Mouse (Mus musculus) hindbrain, embryonic 14.5 days (tissue): ENCODE results near the gene Phc3. TPM values are rescaled to one million over a fixed set of nuclear protein-coding genes. Genes with fewer than 3 reads are reported as not detected.

Experiments used
- ATAC-seq: fragments of 200-750 bp; cut with Nextera tagmentation; 2 replicates; pipeline ENCODE4 v1.8.0; 2017; ENCODE audit warnings: moderate number of reproducible peaks, mild to moderate bottlenecking, moderate TSS enrichment, moderate library complexity; ENCODE audit not compliant: low FRiP score
- DNase-seq: peaks from one replicate; pipeline ENCODE4 v3.0.0-alpha.2; 2015; ENCODE audit warnings: low spot score
- H3K27ac ChIP-seq: fragments of 300-500 bp; sonication (generic); 2 replicates; pipeline ENCODE4 v1.5.1; 2014; ENCODE audit warnings: mild to moderate bottlenecking, moderate library complexity
- H3K27me3 ChIP-seq: fragments of 300-500 bp; sonication (generic); 2 replicates; pipeline ENCODE4 v1.6.1; 2014; ENCODE audit warnings: mild to moderate bottlenecking, low read length, mixed read lengths; ENCODE audit not compliant: control insufficient read depth, insufficient read depth
- H3K36me3 ChIP-seq: fragments of 300-500 bp; sonication (generic); replicated peaks from 2 replicates; pipeline ENCODE4 v1.6.1; 2014; ENCODE audit not compliant: control insufficient read depth, insufficient read depth
- H3K4me1 ChIP-seq: fragments of 300-500 bp; sonication (generic); replicated peaks from 2 replicates; pipeline ENCODE4 v1.6.1; 2014; ENCODE audit warnings: antibody characterized with exemption, low read length, mixed read lengths; ENCODE audit not compliant: control insufficient read depth, insufficient read depth
- H3K4me2 ChIP-seq: fragments of 300-500 bp; sonication (generic); replicated peaks from 2 replicates; pipeline ENCODE4 v1.6.1; 2014; ENCODE audit warnings: mild to moderate bottlenecking, moderate library complexity
- H3K4me3 ChIP-seq: fragments of 300-500 bp; sonication (generic); replicated peaks from 2 replicates; pipeline ENCODE4 v1.5.1; 2014; ENCODE audit warnings: mild to moderate bottlenecking, low read length
- H3K9ac ChIP-seq: fragments of 300-500 bp; sonication (generic); 2 replicates; pipeline ENCODE4 v1.6.1; 2014
- H3K9me3 ChIP-seq: fragments of 300-500 bp; sonication (generic); 2 replicates; pipeline ENCODE4 v1.6.1; 2016; ENCODE audit warnings: low read length; ENCODE audit not compliant: control insufficient read depth
- WGBS: fragments of 180-500 bp; shearing (Covaris S2); extraction: QIAGEN DNeasy Blood & Tissue Kit; methylation state at CpG from one replicate; pipeline ENCODE4 v1.1.7; 2014; 5-methylcytosine and 5-hydroxymethylcytosine counted together
- polyA plus RNA-seq: library from polyadenylated mRNA; unstranded; fragments of >200 nt; fragmentation: Nextera tagmentation; extraction: Ambion mirVana; gene quantifications from 2 replicates; pipeline ENCODE4 v1.2.1, GENCODE M21; 2014

Phc3 gene
- polyA plus RNA-seq, 1 experiment from 2014 or later = 9.9 TPM

DNA sequence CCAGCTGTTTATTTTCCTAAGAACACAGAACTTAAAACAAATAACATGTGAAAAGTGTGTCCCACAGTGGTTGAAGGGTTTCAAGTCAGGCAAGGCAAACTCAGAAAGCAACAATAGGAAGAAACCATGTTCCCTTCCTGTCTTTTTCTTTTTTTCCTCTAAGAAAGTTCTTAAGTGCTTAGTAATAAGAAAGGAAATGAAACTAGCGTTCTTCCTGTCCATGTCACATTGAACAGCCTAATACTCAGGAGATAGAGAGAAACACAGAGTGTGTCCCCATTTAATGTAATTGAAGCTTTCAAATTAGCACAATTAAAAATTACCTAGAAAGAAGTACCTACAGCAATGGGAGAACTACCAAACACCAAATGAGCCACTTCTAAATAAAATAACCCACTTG is 64.6 kb downstream of the Phc3 start:
- Histone ChIP-seq H3K4me3 (no peak overlapping the region), H3K27ac (no peak overlapping the region), H3K9me3 (no peaks in the 10 kb centered on the region), H3K27me3 (no peaks in the 10 kb centered on the region), H3K9ac (no peak overlapping the region), H3K4me2 (no peak overlapping the region), H3K4me1 (no peaks in the 10 kb centered on the region), H3K36me3 (peaks cover 70% of the 10 kb centered on the region)
- ATAC-seq (no peak), DNase-seq (no peak)
- 88% methylated on average over 1 of the region's 1 CpGs for WGBS

DNA sequence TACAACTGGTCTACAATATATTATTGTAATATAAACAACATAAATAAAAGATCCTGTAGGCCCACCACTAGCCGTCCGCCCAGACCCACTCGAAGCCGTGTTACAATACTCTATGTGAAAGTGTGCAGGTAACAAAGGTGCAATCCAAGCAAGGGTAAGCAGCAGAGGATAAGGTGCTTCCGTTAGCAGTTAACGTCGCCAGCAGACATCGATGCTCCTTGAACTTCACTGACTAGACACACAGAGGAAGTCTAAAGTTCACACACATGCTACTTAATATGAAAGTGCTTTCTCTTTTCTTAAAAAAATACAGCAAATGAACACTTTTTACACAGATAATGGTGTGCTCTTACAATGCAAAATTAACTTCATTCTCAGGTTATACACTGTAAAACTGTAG is 69.8 kb downstream of the Phc3 start:
- Histone ChIP-seq H3K27ac (no peak overlapping the region), H3K9me3 (no peaks in the 10 kb centered on the region), H3K4me3 (no peak overlapping the region), H3K27me3 (no peaks in the 10 kb centered on the region), H3K4me2 (no peak overlapping the region), H3K9ac (no peak overlapping the region), H3K4me1 (no peaks in the 10 kb centered on the region), H3K36me3 (peaks cover 49% of the 10 kb centered on the region)
- DNase-seq (no peak), ATAC-seq (no peak)
- 97% methylated on average over 8 of the region's 8 CpGs for WGBS

DNA sequence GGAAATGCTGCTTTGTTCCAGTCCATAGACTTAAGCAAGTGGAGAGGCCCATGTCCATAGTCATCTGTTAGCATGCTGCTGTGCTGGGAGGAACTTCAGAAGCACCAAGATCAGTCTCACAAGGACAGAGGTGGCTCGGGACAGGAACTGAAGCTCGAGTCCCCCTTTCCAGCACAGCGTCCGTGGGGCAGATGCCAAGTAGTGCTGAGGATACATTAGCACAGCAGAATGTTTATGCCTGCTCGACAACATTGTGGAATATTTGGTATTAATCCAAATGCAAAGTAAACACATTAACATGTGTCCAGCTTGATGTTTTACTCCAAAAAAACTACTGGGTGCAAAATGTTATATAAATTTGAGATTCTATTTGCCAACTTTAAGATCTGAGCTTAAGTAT is 72.5 kb downstream of the Phc3 start:
- ATAC-seq = no peak
- WGBS = 92% methylated on average over 5 of the region's 5 CpGs

DNA sequence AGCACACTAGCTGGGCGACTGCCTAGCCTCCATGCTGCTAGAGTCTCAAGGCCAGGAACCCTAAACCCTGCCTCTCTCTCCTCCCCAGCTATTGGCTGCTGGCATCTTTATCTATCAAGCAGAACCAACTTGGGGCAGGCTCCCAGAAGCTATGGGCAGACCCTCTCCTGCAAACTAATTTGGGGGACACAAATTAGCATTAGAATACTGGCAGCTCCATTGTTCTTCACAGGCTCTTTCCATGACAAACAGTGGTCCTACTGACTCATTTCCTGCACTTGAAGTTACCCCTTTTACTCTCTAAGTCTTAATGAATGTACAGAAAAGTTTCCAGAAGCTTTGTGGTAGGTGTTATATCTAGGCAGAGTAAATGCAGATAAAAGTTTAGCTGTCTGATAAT is 80.2 kb downstream of the Phc3 start:
- Histone ChIP-seq H3K4me2 (no peak overlapping the region), H3K27ac (no peak overlapping the region), H3K9ac (no peak overlapping the region), H3K27me3 (no peaks in the 10 kb centered on the region), H3K9me3 (no peaks in the 10 kb centered on the region), H3K36me3 (no peaks in the 10 kb centered on the region), H3K4me3 (no peak overlapping the region), H3K4me1 (no peaks in the 10 kb centered on the region)
- 29% methylated on average over 1 of the region's 1 CpGs for WGBS
- DNase-seq (no peak), ATAC-seq (no peak)

More for the DNA sequence above, 72.5 kb downstream of the Phc3 start:
- no peaks in the 10 kb centered on the region for H3K27me3 ChIP-seq
- no peak overlapping the region for H3K4me2 ChIP-seq
- H3K36me3 ChIP-seq = peaks cover 36% of the 10 kb centered on the region
- DNase-seq = no peak
- H3K9me3 ChIP-seq = no peaks in the 10 kb centered on the region
- H3K4me3 ChIP-seq = no peak overlapping the region
- H3K4me1 ChIP-seq = no peaks in the 10 kb centered on the region
- no peak overlapping the region for H3K9ac ChIP-seq
- H3K27ac ChIP-seq = no peak overlapping the region

DNA sequence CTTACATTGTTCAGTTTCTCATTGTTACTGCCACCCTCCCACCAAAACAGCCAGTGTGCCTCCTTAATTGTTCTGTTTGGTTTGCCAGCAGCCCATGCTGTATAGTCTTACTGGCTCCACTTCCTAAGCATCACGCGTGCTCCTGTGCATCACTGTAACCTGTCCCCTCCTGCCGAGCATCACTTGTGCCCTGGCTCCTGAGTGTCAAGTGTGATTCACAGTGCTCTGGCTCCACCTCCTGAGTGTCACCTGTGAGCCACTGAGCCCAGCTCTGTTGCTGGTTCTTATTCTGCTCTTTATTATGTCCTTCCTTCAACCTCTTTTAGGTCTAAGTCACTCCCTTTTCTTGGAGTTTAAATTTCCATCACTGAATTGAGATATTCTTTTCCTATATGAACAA is 81.8 kb downstream of the Phc3 start:
- no peak for ATAC-seq
- no peak overlapping the region for H3K9ac ChIP-seq
- no peaks in the 10 kb centered on the region for H3K27me3 ChIP-seq
- H3K36me3 ChIP-seq = no peaks in the 10 kb centered on the region
- DNase-seq = no peak
- no peak overlapping the region for H3K27ac ChIP-seq
- H3K4me2 ChIP-seq = no peak overlapping the region
- H3K9me3 ChIP-seq = no peaks in the 10 kb centered on the region
- H3K4me1 ChIP-seq = no peaks in the 10 kb centered on the region
- no peak overlapping the region for H3K4me3 ChIP-seq
- 90% methylated on average over 3 of the region's 3 CpGs for WGBS

DNA sequence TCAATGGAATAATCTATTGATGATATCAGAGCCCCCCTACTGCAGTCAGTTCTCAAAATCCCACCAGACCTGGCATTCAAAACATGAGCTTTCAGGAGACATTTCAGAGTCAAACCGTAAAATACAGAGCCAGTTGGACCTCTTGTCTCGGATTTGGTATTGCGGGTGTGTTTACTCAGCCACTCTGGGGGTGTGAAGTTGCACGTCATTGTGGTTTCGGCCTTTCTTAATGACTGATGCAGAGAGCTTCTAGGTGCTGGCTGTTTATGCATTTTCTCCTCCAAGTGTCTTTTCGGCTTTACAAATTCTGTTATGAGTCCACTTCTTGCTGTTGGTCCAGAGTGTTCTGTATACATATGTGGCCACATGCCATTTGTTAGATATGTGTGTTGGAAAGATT is 92.5 kb downstream of the Phc3 start:
- Histone ChIP-seq H3K27me3 (no peaks in the 10 kb centered on the region), H3K4me2 (no peak overlapping the region), H3K4me1 (no peaks in the 10 kb centered on the region), H3K9ac (no peak overlapping the region), H3K9me3 (no peaks in the 10 kb centered on the region), H3K4me3 (no peak overlapping the region), H3K36me3 (no peaks in the 10 kb centered on the region), H3K27ac (no peak overlapping the region)
- no peak for ATAC-seq
- WGBS = 91% methylated on average over 6 of the region's 6 CpGs
- DNase-seq = no peak

DNA sequence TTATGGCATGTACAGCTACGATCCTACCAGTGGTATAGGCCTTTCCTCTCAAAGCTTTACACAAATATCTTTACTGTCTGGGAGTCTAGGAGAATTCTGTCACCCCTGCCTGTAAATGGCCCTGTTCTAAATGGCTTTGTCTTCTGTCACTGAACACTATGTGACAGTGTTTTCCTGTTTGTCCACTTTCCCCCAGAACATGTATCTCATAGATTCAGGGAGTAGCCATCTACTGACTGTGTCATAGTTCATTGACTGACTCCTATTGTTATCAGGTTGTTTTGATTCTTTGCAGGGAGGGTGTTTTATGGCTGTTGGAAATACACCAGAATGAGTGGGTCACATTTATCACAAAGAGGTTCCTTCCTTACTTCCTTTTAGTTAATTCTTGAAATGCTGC is 99.2 kb downstream of the Phc3 start:
- Histone ChIP-seq H3K9me3 (no peaks in the 10 kb centered on the region), H3K9ac (no peak overlapping the region), H3K4me2 (no peak overlapping the region), H3K27ac (no peak overlapping the region), H3K4me1 (no peaks in the 10 kb centered on the region), H3K4me3 (no peak overlapping the region), H3K36me3 (no peaks in the 10 kb centered on the region), H3K27me3 (no peaks in the 10 kb centered on the region)
- 89% methylated on average over 1 of the region's 1 CpGs for WGBS
- ATAC-seq (no peak), DNase-seq (no peak)

DNA sequence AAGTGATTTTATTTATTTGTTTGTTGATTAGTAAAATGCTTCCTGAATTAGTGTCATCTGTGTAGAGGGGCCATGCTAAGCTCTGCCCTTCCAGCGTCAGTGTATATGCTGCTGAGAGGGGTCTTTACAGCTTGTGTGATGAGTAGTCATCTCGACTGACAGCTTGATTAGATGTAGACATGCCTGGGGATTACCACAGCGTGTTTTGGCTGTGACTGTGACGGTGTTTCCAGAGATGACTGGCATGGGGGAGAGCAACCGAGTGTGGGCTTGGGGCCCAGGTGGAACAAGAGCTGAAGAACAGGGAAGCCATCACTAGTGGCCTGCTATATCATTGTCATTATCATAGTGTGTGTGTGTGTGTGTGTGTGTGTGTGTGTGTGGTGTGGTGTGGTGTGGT is 100.6 kb downstream of the Phc3 start:
- Histone ChIP-seq H3K9ac (no peak overlapping the region), H3K27ac (no peak overlapping the region), H3K9me3 (no peaks in the 10 kb centered on the region), H3K27me3 (no peaks in the 10 kb centered on the region), H3K4me3 (no peak overlapping the region), H3K36me3 (no peaks in the 10 kb centered on the region), H3K4me1 (no peaks in the 10 kb centered on the region), H3K4me2 (no peak overlapping the region)
- DNase-seq (no peak), ATAC-seq (no peak)
- 69% methylated on average over 5 of the region's 5 CpGs for WGBS

DNA sequence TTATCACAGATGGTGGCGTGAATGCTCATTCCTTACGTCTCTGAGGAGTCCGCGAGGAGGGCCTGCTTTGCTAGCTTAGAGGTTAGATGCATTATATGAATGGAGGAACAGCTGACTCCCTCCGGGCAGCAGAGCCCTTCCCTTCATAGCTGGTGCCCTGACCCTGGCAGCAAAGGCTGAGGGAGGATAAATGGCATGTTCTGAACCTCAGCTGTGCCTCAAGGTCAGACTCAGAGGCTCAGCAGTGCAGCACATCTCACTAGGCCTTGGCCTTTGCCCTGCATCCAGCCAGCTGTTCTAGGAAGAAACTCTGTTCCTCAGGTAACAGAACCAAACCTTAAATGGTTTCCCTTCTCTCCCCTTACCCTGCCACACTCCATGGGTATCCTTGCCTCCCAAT is 101.0 kb downstream of the Phc3 start:
- H3K27me3 ChIP-seq = no peaks in the 10 kb centered on the region
- no peaks in the 10 kb centered on the region for H3K4me1 ChIP-seq
- DNase-seq (no peak), ATAC-seq (no peak)
- no peak overlapping the region for H3K9ac ChIP-seq
- WGBS = 69% methylated on average over 5 of the region's 5 CpGs
- no peak overlapping the region for H3K4me3 ChIP-seq
- H3K27ac ChIP-seq = no peak overlapping the region
- H3K4me2 ChIP-seq = no peak overlapping the region
- H3K9me3 ChIP-seq = no peaks in the 10 kb centered on the region
- no peaks in the 10 kb centered on the region for H3K36me3 ChIP-seq

DNA sequence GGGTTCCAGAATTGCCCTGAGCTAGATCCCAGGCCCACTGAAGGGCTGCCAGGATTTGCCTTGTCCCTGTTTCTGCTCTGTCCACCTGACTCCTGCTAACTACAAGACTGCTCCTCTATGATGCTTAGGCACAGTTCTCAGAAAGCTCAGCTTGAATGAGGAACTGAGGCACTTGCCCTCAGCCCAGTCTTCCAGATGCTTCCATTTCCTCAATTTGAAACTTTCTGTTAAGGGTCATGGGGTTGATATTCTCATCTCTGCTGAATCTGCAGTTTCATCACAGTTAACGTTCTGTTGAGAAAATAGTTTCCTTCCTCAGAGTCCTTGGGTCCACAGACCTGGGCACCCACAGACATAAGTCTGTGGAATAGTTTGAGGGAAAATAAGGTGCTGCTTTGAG is 104.6 kb downstream of the Phc3 start:
- Histone ChIP-seq H3K36me3 (no peaks in the 10 kb centered on the region), H3K4me1 (no peaks in the 10 kb centered on the region), H3K4me3 (no peak overlapping the region), H3K9me3 (no peaks in the 10 kb centered on the region), H3K27me3 (no peaks in the 10 kb centered on the region), H3K27ac (no peak overlapping the region), H3K4me2 (no peak overlapping the region), H3K9ac (no peak overlapping the region)
- ATAC-seq (no peak), DNase-seq (no peak)
- 87% methylated on average over 1 of the region's 1 CpGs for WGBS
